Mouse (Mus musculus) lung, postnatal 36 days (tissue): ENCODE measurements around the gene Aasdhppt.

Source experiments
- DNase-seq: peaks from one replicate; pipeline ENCODE4 v3.0.0; 2022; ENCODE audit warnings: mixed read lengths

The Aasdhppt gene

GRCm38 (mm10) chr9:4309351-4310085 is at the start of gene Aasdhppt, which contains the start of gene Kbtbd3:
Aasdhppt (minus strand) TSS chr9:4309471.
Kbtbd3 (plus strand) TSS chr9:4309833.
- peak; percentile 99 for DNase-seq

GRCm38 (mm10) chr9:4353163-4353562 is 43.9 kb upstream of the Aasdhppt start:
- no peak for DNase-seq

- no peak for DNase-seq
Observed at GRCm38 (mm10) chr9:4318939-4319721, 9.9 kb upstream of the Aasdhppt start.

GRCm38 (mm10) chr9:4315746-4316145 is 6.5 kb upstream of the Aasdhppt start:
- no peak for DNase-seq

- no peak for DNase-seq
Observed at GRCm38 (mm10) chr9:4313946-4314345, 4.7 kb upstream of the Aasdhppt start.

- no peak for DNase-seq
Observed at GRCm38 (mm10) chr9:4311162-4311561, 1.9 kb upstream of the Aasdhppt start.

- DNase-seq = no peak
Observed at GRCm38 (mm10) chr9:4310706-4311105, 1.4 kb upstream of the Aasdhppt start.

- peak; percentile 3 for DNase-seq
Observed at GRCm38 (mm10) chr9:4308628-4309350, 482 bp downstream of the Aasdhppt start.

GRCm38 (mm10) chr9:4304867-4305266 is 4.4 kb downstream of the Aasdhppt start:
- DNase-seq = no peak

GRCm38 (mm10) chr9:4300466-4300865 is 8.8 kb downstream of the Aasdhppt start:
- no peak for DNase-seq

GRCm38 (mm10) chr9:4283850-4284249 is 25.4 kb downstream of the Aasdhppt start:
- DNase-seq = no peak

- no peak for DNase-seq
Observed at GRCm38 (mm10) chr9:4266881-4267280, 42.4 kb downstream of the Aasdhppt start.

- no peak for DNase-seq
Observed at GRCm38 (mm10) chr9:4260746-4261090, 48.6 kb downstream of the Aasdhppt start.

GRCm38 (mm10) chr9:4259841-4260745 is 49.2 kb downstream of the Aasdhppt start:
- no peak for DNase-seq

- no peak for DNase-seq
Observed at GRCm38 (mm10) chr9:4259074-4259473, 50.2 kb downstream of the Aasdhppt start.
